Mouse (Mus musculus): ENCODE measurements at regions not wholly inside any gene's neighbourhood (a gene's known extent, or its start where the extent isn't known, plus 50 kb on each side); places are given as distances from the start of the nearest gene placed in this dataset.

DNA sequence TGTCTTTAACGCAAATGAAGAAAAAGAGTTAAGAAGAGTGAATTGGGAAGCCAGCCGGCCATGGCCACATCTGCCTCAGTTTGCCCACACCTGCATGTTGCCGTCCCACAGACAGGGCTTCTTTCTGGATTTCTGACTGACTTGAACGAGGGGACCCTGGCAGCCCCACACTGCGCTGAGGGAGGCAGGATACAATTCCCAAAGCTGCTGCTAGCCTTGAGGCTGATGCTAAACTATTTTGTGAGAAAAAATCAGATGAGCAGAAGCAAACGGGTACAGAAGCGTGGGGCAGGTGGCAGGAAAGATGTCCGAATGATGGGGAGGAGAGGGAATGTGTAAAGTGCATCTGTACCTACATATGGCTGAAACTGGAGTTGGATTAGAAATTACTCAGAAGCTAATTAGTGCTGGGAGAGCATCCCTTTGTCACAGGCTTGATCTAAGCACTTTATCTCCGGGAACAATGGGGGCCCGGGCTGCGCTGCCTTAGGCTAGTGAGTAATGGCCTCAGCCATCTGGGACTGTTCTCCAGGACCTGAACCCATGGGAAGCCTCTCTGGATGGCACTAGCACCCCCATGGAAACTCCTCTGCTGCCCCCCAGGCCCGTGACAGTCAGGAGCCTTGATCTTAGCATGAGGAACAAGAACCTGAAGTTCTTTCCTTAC lies 1497.9 kb upstream of the Gulo start:
- no peaks in the 10 kb centered on the region for H3K4me1 ChIP-seq (ENCODE audit: control insufficient read depth, insufficient read depth, low read length)
- H3K4me3 ChIP-seq (ENCODE audit: insufficient read depth, low read length), result no peak overlapping the region
- H3K27ac ChIP-seq (ENCODE audit: insufficient read depth, low read length), result no peak overlapping the region
- TF ChIP-seq CTCF (IDR thresholded peaks at IDR 0.05; ENCODE audit: extremely low read depth, insufficient read depth, low read length), result no peak
- no peak for TF ChIP-seq POLR2A (IDR thresholded peaks at IDR 0.05; ENCODE audit: extremely low read depth, insufficient read depth, low read length)

GRCm38 (mm10) chr14:67492086-67492485 lies 1483.1 kb upstream of the Gulo start:
- Histone ChIP-seq H3K4me1 (ENCODE audit: control insufficient read depth, insufficient read depth, low read length) (no peaks in the 10 kb centered on the region), H3K4me3 (ENCODE audit: insufficient read depth, low read length) (no peak overlapping the region), H3K27ac (ENCODE audit: insufficient read depth, low read length) (no peak overlapping the region)
- TF ChIP-seq POLR2A (IDR thresholded peaks at IDR 0.05; ENCODE audit: extremely low read depth, insufficient read depth, low read length) (no peak), CTCF (IDR thresholded peaks at IDR 0.05; ENCODE audit: extremely low read depth, insufficient read depth, low read length) (no peak)

DNA sequence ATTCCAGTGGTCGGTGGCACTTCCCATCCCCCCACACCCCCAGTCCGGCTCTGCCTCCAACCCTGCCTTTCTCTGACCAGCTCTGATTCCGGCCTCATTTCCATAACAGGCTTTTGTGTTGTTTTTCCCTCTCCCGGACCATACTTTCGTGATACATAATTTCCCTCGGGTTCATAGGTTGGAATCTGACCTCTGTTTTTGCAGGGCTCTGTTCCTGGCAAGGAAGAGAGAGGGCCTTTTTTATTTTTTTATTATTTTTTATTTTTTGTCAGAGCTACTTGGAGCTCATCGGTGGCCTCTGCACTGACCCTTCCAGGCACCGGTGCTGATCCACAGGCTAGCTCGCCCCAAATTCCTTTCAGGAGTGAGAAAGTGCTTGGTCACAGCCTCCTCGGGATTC lies 1477.7 kb upstream of the Gulo start:
- H3K4me3 ChIP-seq (ENCODE audit: insufficient read depth, low read length), result no peak overlapping the region
- H3K4me1 ChIP-seq (ENCODE audit: control insufficient read depth, insufficient read depth, low read length), result no peaks in the 10 kb centered on the region
- no peak overlapping the region for H3K27ac ChIP-seq (ENCODE audit: insufficient read depth, low read length)
- no peak for TF ChIP-seq POLR2A (IDR thresholded peaks at IDR 0.05; ENCODE audit: extremely low read depth, insufficient read depth, low read length)
- TF ChIP-seq CTCF (IDR thresholded peaks at IDR 0.05; ENCODE audit: extremely low read depth, insufficient read depth, low read length), result no peak

GRCm38 (mm10) chr14:67485449-67485800 lies 1476.4 kb upstream of the Gulo start:
- TF ChIP-seq POLR2A (IDR thresholded peaks at IDR 0.05; ENCODE audit: extremely low read depth, insufficient read depth, low read length) (no peak), CTCF (IDR thresholded peaks at IDR 0.05; ENCODE audit: extremely low read depth, insufficient read depth, low read length) (no peak)
- no peak overlapping the region for H3K4me3 ChIP-seq (ENCODE audit: insufficient read depth, low read length)
- no peaks in the 10 kb centered on the region for H3K4me1 ChIP-seq (ENCODE audit: control insufficient read depth, insufficient read depth, low read length)
- H3K27ac ChIP-seq (ENCODE audit: insufficient read depth, low read length), result no peak overlapping the region

DNA sequence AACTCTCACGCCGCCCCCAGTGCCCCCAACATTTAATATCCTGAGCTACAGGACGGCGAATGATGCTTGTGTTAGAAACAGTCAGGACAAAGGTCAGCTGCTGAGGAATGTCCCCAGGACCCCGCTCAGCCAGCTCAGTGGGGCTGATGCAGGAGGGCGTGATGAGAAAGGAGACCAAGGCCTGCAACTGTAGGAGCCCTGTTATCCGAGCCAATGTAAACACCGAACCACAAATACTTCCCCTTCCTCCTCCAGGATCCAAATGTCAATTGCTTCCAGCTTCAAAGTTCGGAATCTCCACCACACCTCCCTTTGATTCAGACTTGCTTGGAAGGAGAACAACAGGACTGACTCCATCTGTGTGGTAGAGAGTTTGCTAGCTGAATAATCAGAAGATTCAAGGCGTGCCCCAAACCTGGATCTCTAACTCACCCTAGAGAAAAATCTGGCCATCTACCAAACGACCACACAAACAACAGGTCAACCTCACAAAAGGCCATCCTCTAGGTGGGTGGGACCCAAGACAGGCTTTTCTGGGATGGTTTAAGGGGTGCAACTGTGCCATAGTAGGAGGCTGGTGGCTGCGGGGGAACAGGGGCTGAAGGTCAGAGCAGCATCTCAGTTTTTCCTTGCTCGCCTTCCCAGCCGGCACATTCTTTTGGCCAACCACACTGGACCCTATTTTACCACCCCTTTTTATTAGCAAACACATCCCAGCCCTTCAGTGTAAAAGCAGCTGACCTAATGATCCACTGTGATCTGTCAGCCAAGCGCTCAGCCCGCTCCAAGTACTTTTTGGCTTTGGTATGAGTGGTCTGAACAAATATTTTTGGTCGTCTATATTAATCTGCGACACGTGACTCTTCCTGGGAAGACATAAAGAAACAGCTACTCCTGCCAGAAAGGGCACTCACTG lies 1475.8 kb upstream of the Gulo start:
- H3K27ac ChIP-seq (ENCODE audit: insufficient read depth, low read length), result no peak overlapping the region
- no peak overlapping the region for H3K4me3 ChIP-seq (ENCODE audit: insufficient read depth, low read length)
- no peaks in the 10 kb centered on the region for H3K4me1 ChIP-seq (ENCODE audit: control insufficient read depth, insufficient read depth, low read length)
- TF ChIP-seq POLR2A (IDR thresholded peaks at IDR 0.05; ENCODE audit: extremely low read depth, insufficient read depth, low read length), result no peak

All from cortical plate, adult 2 months (tissue).